Mouse (Mus musculus) adrenal gland, postnatal 25 days (tissue): Measurements from ENCODE around the gene Nemp1. TPM values are rescaled to one million over a fixed set of nuclear protein-coding genes. Genes with fewer than 3 reads are reported as not detected.

Experiments used
- DNase-seq: peaks from one replicate; pipeline ENCODE4 v3.0.0; 2021; ENCODE audit warnings: mixed read lengths
- total RNA-seq: library from RNA; stranded (reverse); gene quantifications from 2 replicates; pipeline ENCODE4 v1.2.3, GENCODE M21; 2021

Nemp1 gene
- total RNA-seq, 1 experiment from 2014 or later, result 13.7 TPM

GRCm38 (mm10) chr10:127721671-127722418 is 55.1 kb downstream of the Nemp1 start:
- no peak for DNase-seq

GRCm38 (mm10) chr10:127724178-127724577 is 57.5 kb downstream of the Nemp1 start, which contains the start of gene Tac2:
Gene Tac2 (plus strand): TSS chr10:127724478.
- DNase-seq, result no peak

- no peak for DNase-seq
These were observed 58.4 kb downstream of the Nemp1 start for GRCm38 (mm10) chr10:127725136-127725535.

- DNase-seq, result no peak
These were observed 61.7 kb downstream of the Nemp1 start for GRCm38 (mm10) chr10:127728437-127728836.

- no peak for DNase-seq
These were observed 63.7 kb downstream of the Nemp1 start for GRCm38 (mm10) chr10:127730285-127730932.

GRCm38 (mm10) chr10:127730933-127731310 is 64.2 kb downstream of the Nemp1 start:
- no peak for DNase-seq

GRCm38 (mm10) chr10:127731397-127731796 is 64.7 kb downstream of the Nemp1 start:
- no peak for DNase-seq

GRCm38 (mm10) chr10:127734434-127734833 is 67.7 kb downstream of the Nemp1 start:
- no peak for DNase-seq

- DNase-seq, result no peak
These were observed 69.6 kb downstream of the Nemp1 start for GRCm38 (mm10) chr10:127736266-127736665.

GRCm38 (mm10) chr10:127736916-127737315 is 70.2 kb downstream of the Nemp1 start:
- no peak for DNase-seq

GRCm38 (mm10) chr10:127737552-127737951 is 70.9 kb downstream of the Nemp1 start:
- no peak for DNase-seq

- peak; percentile 39 for DNase-seq
These were observed 71.6 kb downstream of the Nemp1 start for GRCm38 (mm10) chr10:127738151-127738882.

- DNase-seq, result peak; percentile 90
These were observed 72.5 kb downstream of the Nemp1 start, which contains the start of gene Zbtb39 for GRCm38 (mm10) chr10:127739083-127739660. Gene Zbtb39 (plus strand): TSS chr10:127739538.

- peak; percentile 45 for DNase-seq
These were observed 73.0 kb downstream of the Nemp1 start for GRCm38 (mm10) chr10:127739661-127740161.

- peak; percentile 71 for DNase-seq
These were observed 78.0 kb downstream of the Nemp1 start for GRCm38 (mm10) chr10:127744661-127745060.

- no peak for DNase-seq
These were observed 79.2 kb downstream of the Nemp1 start for GRCm38 (mm10) chr10:127745886-127746285.

- DNase-seq, result no peak
These were observed 80.6 kb downstream of the Nemp1 start for GRCm38 (mm10) chr10:127747254-127747653.

- peak; percentile 66 for DNase-seq
These were observed 82.3 kb downstream of the Nemp1 start for GRCm38 (mm10) chr10:127748847-127749612.

GRCm38 (mm10) chr10:127750136-127750777 is 83.6 kb downstream of the Nemp1 start:
- DNase-seq, result no peak
